Mouse (Mus musculus) CH12.LX (cell line): ENCODE measurements at regions not wholly inside any gene's neighbourhood (a gene's known extent, or its start where the extent isn't known, plus 50 kb on each side); places are given as distances from the start of the nearest gene placed in this dataset.

Experiments used
- DNase-seq: peaks from one replicate; pipeline ENCODE4 v3.0.0-alpha.2; 2013; ENCODE audit errors: extremely low read depth
- H3K27ac ChIP-seq: 2 replicates; pipeline ENCODE4 v1.5.1; 2012; ENCODE audit warnings: low read depth, mild to moderate bottlenecking, control low read depth, moderate library complexity; ENCODE audit not compliant: insufficient read depth
- H3K27me3 ChIP-seq: replicated peaks from 2 replicates; pipeline ENCODE3; 2012; ENCODE audit warnings: inconsistent platforms
- H3K36me3 ChIP-seq, 2 experiments: replicated peaks in 1 of 2; 2 replicates each; pipeline versions ENCODE3 to v1.6.1; 2012; ENCODE audit warnings: inconsistent platforms in 1 of 2, low read length in 1 of 2, mild to moderate bottlenecking in 1 of 2, mixed read lengths in 1 of 2, moderate library complexity in 1 of 2; ENCODE audit not compliant: control insufficient read depth in 1 of 2, insufficient read depth in 1 of 2
- H3K4me1 ChIP-seq, 2 experiments: 2 replicates each; pipeline ENCODE4 v1.6.1; 2012; ENCODE audit warnings: inconsistent platforms in 1 of 2, moderate library complexity in 1 of 2; ENCODE audit not compliant: insufficient read depth in 2 of 2, control insufficient read depth in 1 of 2
- H3K4me2 ChIP-seq: 2 replicates; pipeline ENCODE4 v1.6.1; 2012; ENCODE audit warnings: low read depth, mild to moderate bottlenecking, control low read depth; ENCODE audit not compliant: poor library complexity, insufficient read depth, severe bottlenecking
- H3K4me3 ChIP-seq, 3 experiments: fragments of 150-350 bp in 1 of 3; sonication (generic) in 1 of 3; replicated peaks in 1 of 3; 2 replicates each; pipeline versions ENCODE3 to v1.5.1; 2011 to 2012; ENCODE audit warnings: low read depth in 2 of 3, low read length in 2 of 3, mild to moderate bottlenecking in 2 of 3, moderate library complexity in 2 of 3, control low read depth in 1 of 3, improper control_type of control experiment in 1 of 3, inconsistent platforms in 1 of 3, mixed read lengths in 1 of 3; ENCODE audit not compliant: poor library complexity in 1 of 3
- H3K79me2 ChIP-seq: replicated peaks from 2 replicates; pipeline ENCODE4 v1.6.1; 2012; ENCODE audit warnings: mild to moderate bottlenecking, moderate library complexity; ENCODE audit not compliant: control insufficient read depth, poor library complexity, insufficient read depth, severe bottlenecking; ENCODE audit errors: extremely low read depth
- H3K9ac ChIP-seq: 2 replicates; pipeline ENCODE4 v1.6.1; 2012; ENCODE audit warnings: low read depth, mild to moderate bottlenecking, control low read depth, moderate library complexity; ENCODE audit not compliant: insufficient read depth
- H3K9me3 ChIP-seq: replicated peaks from 2 replicates; pipeline ENCODE3; 2012; ENCODE audit warnings: low read length, inconsistent platforms, mixed read lengths
- CTCF ChIP-seq, 2 experiments: IDR thresholded peaks in 1 of 2; conservative IDR thresholded peaks in 1 of 2; 2 replicates each; pipeline ENCODE4 v1.5.1; 2011 to 2012; ENCODE audit warnings: low read depth in 2 of 2, low read length in 2 of 2, improper control_type of control experiment in 1 of 2, inconsistent platforms in 1 of 2, mild to moderate bottlenecking in 1 of 2, moderate library complexity in 1 of 2
- ELF1 ChIP-seq: IDR thresholded peaks from 2 replicates; pipeline ENCODE4 v1.6.1; 2014; ENCODE audit warnings: low read depth, mild to moderate bottlenecking, inconsistent platforms, low read length, improper control_type of control experiment
- EP300 ChIP-seq: IDR thresholded peaks from 2 replicates; pipeline ENCODE4 v1.6.1; 2011; ENCODE audit warnings: low read length, improper control_type of control experiment
- HCFC1 ChIP-seq: IDR thresholded peaks from 2 replicates; pipeline ENCODE4 v1.6.1; 2012; ENCODE audit warnings: low read depth, mild to moderate bottlenecking, inconsistent platforms, low read length, improper control_type of control experiment
- JUN ChIP-seq: IDR thresholded peaks from 2 replicates; pipeline ENCODE4 v1.6.1; 2011; ENCODE audit warnings: low read depth, mild to moderate bottlenecking, low read length, improper control_type of control experiment, moderate library complexity; ENCODE audit not compliant: insufficient read depth
- MAFK ChIP-seq: IDR thresholded peaks from 2 replicates; pipeline ENCODE4 v1.6.1; 2011; ENCODE audit warnings: low read length, improper control_type of control experiment; ENCODE audit not compliant: insufficient replicate concordance
- MXI1 ChIP-seq: IDR thresholded peaks from 2 replicates; pipeline ENCODE4 v1.6.1; 2011; ENCODE audit warnings: mild to moderate bottlenecking, low read depth, low read length, improper control_type of control experiment
- MYC ChIP-seq: IDR thresholded peaks from 2 replicates; pipeline ENCODE4 v1.6.1; 2011; ENCODE audit warnings: low read depth, mild to moderate bottlenecking, improper control_type of control experiment, low read length
- NRF1 ChIP-seq: IDR thresholded peaks from 2 replicates; pipeline ENCODE4 v1.6.1; 2014; ENCODE audit warnings: low read depth, mild to moderate bottlenecking, inconsistent platforms, low read length, improper control_type of control experiment, moderate library complexity
- POLR2A ChIP-seq: IDR thresholded peaks from 2 replicates; pipeline ENCODE4 v1.6.1; 2011; ENCODE audit warnings: low read depth, mild to moderate bottlenecking, improper control_type of control experiment, low read length
- RAD21 ChIP-seq: IDR thresholded peaks from 2 replicates; pipeline ENCODE4 v1.6.1; 2011; ENCODE audit warnings: low read depth, mild to moderate bottlenecking, low read length, improper control_type of control experiment, moderate library complexity
- RCOR1 ChIP-seq: conservative IDR thresholded peaks from 2 replicates; pipeline ENCODE4 v1.6.1; 2012; ENCODE audit warnings: low read depth, mild to moderate bottlenecking, inconsistent platforms, low read length, improper control_type of control experiment
- SMC3 ChIP-seq: IDR thresholded peaks from 2 replicates; pipeline ENCODE4 v1.6.1; 2011; ENCODE audit warnings: low read depth, low read length, improper control_type of control experiment
- TCF12 ChIP-seq: IDR thresholded peaks from 2 replicates; pipeline ENCODE4 v1.6.1; 2014; ENCODE audit warnings: low read depth, mild to moderate bottlenecking, inconsistent platforms, low read length, improper control_type of control experiment
- ZC3H11A ChIP-seq: IDR thresholded peaks from 2 replicates; pipeline ENCODE4 v1.6.1; 2012; ENCODE audit warnings: low read depth, mild to moderate bottlenecking, inconsistent platforms, low read length, improper control_type of control experiment
- dilution Hi-C: fragments of 300-500 bp; cut with MboI; formaldehyde crosslinking; loops from 2 replicates; pipeline ENCODE4 v1.14.3; 2020; ENCODE audit warnings: low sequenced_read_pairs; ENCODE audit not compliant: extremely low pct_unique_long_range_greater_than_20kb, extremely low pct_ligation_motif_present
- in situ Hi-C: fragments of 300-500 bp; cut with MboI; formaldehyde crosslinking; loops from 3 replicates; pipeline ENCODE4 v1.14.3; 2019; ENCODE audit warnings: low sequenced_read_pairs, low pct_ligation_motif_present, low pct_unique_long_range_greater_than_20kb, mixed read lengths

DNA sequence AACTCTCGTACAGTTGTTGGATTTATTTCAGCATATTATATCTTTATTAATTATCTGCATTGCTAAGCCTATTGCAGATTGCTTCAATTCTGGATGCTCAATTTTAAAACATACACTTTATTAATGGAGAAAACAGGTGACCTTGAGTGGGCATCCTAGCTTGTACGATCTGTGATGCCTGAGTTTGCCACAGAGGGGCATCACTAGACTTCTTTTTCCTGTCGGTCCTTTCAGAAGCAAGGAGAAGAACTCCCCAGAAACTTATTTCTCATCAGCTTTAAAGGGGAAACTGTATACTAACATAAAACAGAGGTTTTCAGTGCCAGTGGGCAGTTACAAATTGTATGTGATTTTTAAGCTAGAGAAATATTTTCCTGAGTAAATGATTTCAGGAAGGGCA is 201.8 kb downstream of the Dmrta1 start:
- TF ChIP-seq HCFC1 (no peak), EP300 (no peak), SMC3 (peak; percentile 34), CTCF (conservative IDR thresholded peaks at IDR 0.05 in 1 of 2, IDR thresholded peaks at IDR 0.05 in 1 of 2; ENCODE audit: low read depth in 2 of 2, low read length in 2 of 2) (peak in 1 of 2 experiments; percentile 56; a peak in 2 of 4 replicates), JUN (no peak), RCOR1 (no peak), MYC (no peak), POLR2A (no peak), RAD21 (peak; percentile 59), ZC3H11A (no peak)
- dilution Hi-C loops, result no loop called here

DNA sequence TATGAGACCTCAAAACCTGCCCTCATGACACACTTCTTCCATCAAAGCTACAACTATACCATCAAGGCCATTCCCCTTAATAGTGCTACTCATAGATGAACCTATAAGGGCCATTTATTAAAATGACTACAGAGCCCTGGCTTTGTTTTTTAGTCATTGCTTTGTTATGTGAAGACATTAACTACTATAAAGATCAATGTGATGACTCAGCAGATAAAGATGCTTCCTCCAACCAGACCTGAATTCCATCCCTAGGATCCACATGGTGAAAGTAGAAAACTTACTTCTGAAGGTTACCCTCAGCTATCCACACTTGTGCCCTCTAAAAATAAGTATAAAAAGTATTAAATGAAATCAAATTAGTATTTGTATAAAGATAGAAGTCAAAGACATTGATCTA is 230.4 kb downstream of the Dmrta1 start:
- Histone ChIP-seq H3K27me3 (no peaks in the 10 kb centered on the region), H3K27ac (no peak overlapping the region), H3K79me2 (no peaks in the 10 kb centered on the region), H3K9me3 (no peaks in the 10 kb centered on the region), H3K4me2 (no peak overlapping the region), H3K4me1 (peaks cover 0 to 4% of the 10 kb centered on the region in 2 experiments; a peak in 1 of 4 replicates), H3K4me3 (no peak overlapping the region), H3K36me3 (no peaks in the 10 kb centered on the region), H3K9ac (no peak overlapping the region)
- dilution Hi-C loops, result no loop called here
- in situ Hi-C loops, result no loop called here
- no peak for TF ChIP-seq NRF1
- no peak for TF ChIP-seq RCOR1
- no peak for TF ChIP-seq HCFC1
- peak; percentile 74 for TF ChIP-seq MAFK
- TF ChIP-seq ELF1, result no peak
- no peak for TF ChIP-seq SMC3
- no peak for DNase-seq

More for the DNA sequence above, 201.8 kb downstream of the Dmrta1 start:
- H3K4me3 ChIP-seq, result no peak overlapping the region
- no peak overlapping the region for H3K27ac ChIP-seq
- no peak overlapping the region for H3K9ac ChIP-seq
- H3K4me2 ChIP-seq, result no peak overlapping the region
- peak; percentile 6 for DNase-seq
- in situ Hi-C loops, result no loop called here
- no peaks in the 10 kb centered on the region for H3K27me3 ChIP-seq
- no peaks in the 10 kb centered on the region; a peak in 1 of 4 replicates for H3K4me1 ChIP-seq
- no peaks in the 10 kb centered on the region for H3K36me3 ChIP-seq
- no peaks in the 10 kb centered on the region for H3K9me3 ChIP-seq
- H3K79me2 ChIP-seq, result no peaks in the 10 kb centered on the region

DNA sequence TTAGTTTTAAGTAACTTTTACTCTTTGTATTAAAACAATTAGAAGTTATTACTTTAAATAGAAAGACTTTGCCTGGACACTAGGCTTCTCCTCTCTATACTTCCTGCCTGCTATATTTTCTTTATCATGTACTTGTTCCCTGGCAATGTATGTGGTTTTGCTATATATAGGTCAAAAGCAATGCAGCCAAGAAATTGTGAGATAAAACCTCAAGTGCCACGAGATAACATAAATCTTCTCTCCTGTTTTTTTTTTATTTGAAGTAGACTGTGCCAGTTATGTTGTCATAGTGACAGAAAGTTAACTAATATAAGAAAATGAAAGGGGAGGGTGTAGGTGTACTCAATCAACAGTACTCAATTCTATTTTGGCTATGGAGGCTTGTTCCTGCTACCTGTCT is 258.4 kb downstream of the Dmrta1 start:
- no peaks in the 10 kb centered on the region for H3K4me1 ChIP-seq
- H3K27me3 ChIP-seq, result no peaks in the 10 kb centered on the region
- H3K79me2 ChIP-seq, result no peaks in the 10 kb centered on the region
- no peak overlapping the region for H3K9ac ChIP-seq
- H3K9me3 ChIP-seq, result no peaks in the 10 kb centered on the region
- no peak for TF ChIP-seq TCF12
- no peak for TF ChIP-seq MXI1
- H3K36me3 ChIP-seq, result no peaks in the 10 kb centered on the region
- no peak overlapping the region for H3K27ac ChIP-seq
- in situ Hi-C loops, result no loop called here
- DNase-seq, result no peak
- no peak overlapping the region for H3K4me2 ChIP-seq
- dilution Hi-C loops, result no loop called here
- no peak overlapping the region for H3K4me3 ChIP-seq
